Mouse (Mus musculus) hindbrain, embryonic 10.5 days (tissue): Measurements from ENCODE around the gene Tmod4. TPM values are rescaled to one million over a fixed set of nuclear protein-coding genes. Genes with fewer than 3 reads are reported as not detected.

Experiments
- DNase-seq: peaks from one replicate; pipeline ENCODE4 v3.0.0-alpha.2; 2017; ENCODE audit warnings: low spot score
- H3K27ac ChIP-seq: fragments of 300-500 bp; sonication (generic); 2 replicates; pipeline ENCODE4 v1.5.1; 2016; ENCODE audit warnings: mild to moderate bottlenecking, moderate library complexity
- H3K27me3 ChIP-seq: fragments of 300-500 bp; sonication (generic); 2 replicates; pipeline ENCODE4 v1.6.1; 2016; ENCODE audit warnings: mild to moderate bottlenecking; ENCODE audit not compliant: poor library complexity, insufficient read depth, severe bottlenecking
- H3K36me3 ChIP-seq: fragments of 300-500 bp; sonication (generic); 2 replicates; pipeline ENCODE4 v1.6.1; 2016; ENCODE audit warnings: mild to moderate bottlenecking, moderate library complexity
- H3K4me1 ChIP-seq: fragments of 300-500 bp; sonication (generic); replicated peaks from 2 replicates; pipeline ENCODE4 v1.6.1; 2016; ENCODE audit warnings: mild to moderate bottlenecking
- H3K4me3 ChIP-seq: fragments of 300-500 bp; sonication (generic); 2 replicates; pipeline ENCODE4 v1.5.1; 2016; ENCODE audit warnings: mild to moderate bottlenecking, moderate library complexity
- H3K9me3 ChIP-seq: fragments of 300-500 bp; sonication (generic); 2 replicates; pipeline ENCODE4 v1.6.1; 2016; ENCODE audit warnings: mild to moderate bottlenecking, moderate library complexity
- WGBS: fragments of 180-500 bp; shearing (Covaris S2); methylation state at CpG from one replicate; pipeline ENCODE4 v1.1.7; 2016; 5-methylcytosine and 5-hydroxymethylcytosine counted together
- polyA plus RNA-seq: library from polyadenylated mRNA; unstranded; fragments of >200 nt; fragmentation: Nextera tagmentation; extraction: Ambion mirVana; gene quantifications from 2 replicates; pipeline ENCODE4 v1.2.1, GENCODE M21; 2016

Tmod4 gene
- polyA plus RNA-seq, 1 experiment from 2014 or later: 0.95 TPM

- peaks cover 25% of the 10 kb centered on the region for H3K36me3 ChIP-seq
- 95% methylated on average over 9 of the region's 9 CpGs for WGBS
- no peaks in the 10 kb centered on the region for H3K27me3 ChIP-seq
- no peaks in the 10 kb centered on the region for H3K9me3 ChIP-seq
- no peak overlapping the region for H3K4me3 ChIP-seq
- no peak for DNase-seq
- H3K27ac ChIP-seq: no peak overlapping the region
- 0 out of 2 replicates have a peak, but pooled peaks cover 3% of the 10 kb centered on the region for H3K4me1 ChIP-seq
Measured at GRCm38 (mm10) chr3:95141474-95141873, 17.2 kb downstream of the Tmod4 start.

GRCm38 (mm10) chr3:95141952-95142616 lies 17.8 kb downstream of the Tmod4 start, which contains the start of gene Tnfaip8l2:
TSS of gene Tnfaip8l2 (minus strand) at chr3:95142360.
- Histone ChIP-seq H3K27me3 (no peaks in the 10 kb centered on the region), H3K4me1 (0 out of 2 replicates have a peak, but pooled peaks cover 3% of the 10 kb centered on the region), H3K36me3 (peaks cover 25% of the 10 kb centered on the region), H3K4me3 (no peak within 1 kb of the TSS), H3K27ac (no peak within 1 kb of the TSS), H3K9me3 (no peaks in the 10 kb centered on the region)
- 84% methylated on average over 10 of the region's 10 CpGs for WGBS
- no peak for DNase-seq

DNA sequence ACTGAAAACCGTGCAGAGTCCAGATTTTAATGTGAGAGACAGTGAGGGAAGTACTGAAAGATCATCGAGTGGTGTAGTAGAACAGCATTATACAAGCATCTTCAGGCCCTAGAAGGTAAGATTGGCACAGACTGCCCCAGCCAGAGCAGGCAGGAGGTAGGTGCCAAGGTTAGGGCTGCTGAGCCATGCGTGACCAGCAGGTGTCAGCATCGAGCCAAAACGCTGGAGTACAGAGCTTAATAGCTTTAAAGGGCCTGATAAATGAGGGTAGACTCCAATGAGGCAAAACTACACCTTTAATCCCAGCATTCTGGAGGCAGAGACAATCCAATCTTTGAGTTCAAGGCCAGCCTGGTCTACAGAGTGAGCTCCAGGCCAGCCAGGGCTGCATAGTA lies 18.3 kb downstream of the Tmod4 start:
- DNase-seq: peak; percentile 86
- Histone ChIP-seq H3K4me3 (no peak overlapping the region), H3K9me3 (no peaks in the 10 kb centered on the region), H3K27me3 (no peaks in the 10 kb centered on the region), H3K4me1 (0 out of 2 replicates have a peak, but pooled peaks cover 3% of the 10 kb centered on the region), H3K36me3 (peaks cover 25% of the 10 kb centered on the region), H3K27ac (no peak overlapping the region)
- WGBS: 11% methylated on average over 5 of the region's 5 CpGs

- DNase-seq: no peak
- H3K4me1 ChIP-seq: peaks cover 3% of the 10 kb centered on the region; the same call in 1 of the 2 replicates
- H3K27ac ChIP-seq: no peak overlapping the region
- H3K27me3 ChIP-seq: no peaks in the 10 kb centered on the region
- 47% methylated on average over 3 of the region's 3 CpGs for WGBS
- no peak overlapping the region for H3K4me3 ChIP-seq
- H3K36me3 ChIP-seq: no peaks in the 10 kb centered on the region
- H3K9me3 ChIP-seq: no peaks in the 10 kb centered on the region
Measured at GRCm38 (mm10) chr3:95147924-95148323, 23.6 kb downstream of the Tmod4 start.

DNA sequence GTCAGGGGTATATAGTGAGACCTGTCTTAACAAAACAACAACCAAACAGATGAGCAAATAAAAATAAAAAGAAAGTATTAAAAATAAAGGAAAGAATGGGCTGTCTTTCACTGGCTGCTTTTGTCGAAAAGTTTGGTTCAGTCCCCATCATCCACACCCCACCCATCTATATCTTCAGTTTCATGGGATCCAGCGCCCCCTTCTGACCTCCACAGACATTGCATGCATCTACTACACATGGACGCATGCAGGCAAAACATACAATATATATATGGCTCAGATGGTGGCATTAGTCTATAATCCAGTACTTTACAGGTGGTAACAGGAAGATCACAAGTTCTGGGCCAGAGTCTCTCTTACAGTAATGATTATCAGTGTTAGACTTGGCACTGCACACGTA lies 29.6 kb downstream of the Tmod4 start:
- H3K9me3 ChIP-seq: no peaks in the 10 kb centered on the region
- H3K36me3 ChIP-seq: no peaks in the 10 kb centered on the region
- peaks cover 7% of the 10 kb centered on the region for H3K27me3 ChIP-seq
- 55% methylated on average over 4 of the region's 4 CpGs for WGBS
- no peak overlapping the region for H3K27ac ChIP-seq
- DNase-seq: no peak
- H3K4me3 ChIP-seq: no peak overlapping the region
- peaks cover 3% of the 10 kb centered on the region; the same call in 1 of the 2 replicates for H3K4me1 ChIP-seq

GRCm38 (mm10) chr3:95159511-95159986 lies 35.3 kb downstream of the Tmod4 start:
- whole genome bisulfite sequencing: 16% methylated on average over 8 of the region's 8 CpGs
- Histone ChIP-seq H3K4me1 (peaks cover 44% of the 10 kb centered on the region), H3K27ac (peak overlapping the region; percentile 91; the same call in 1 of the 2 replicates), H3K36me3 (peaks cover 13% of the 10 kb centered on the region), H3K4me3 (peak overlapping the region; percentile 85), H3K27me3 (peaks cover 42% of the 10 kb centered on the region), H3K9me3 (no peaks in the 10 kb centered on the region)
- no peak for DNase-seq

DNA sequence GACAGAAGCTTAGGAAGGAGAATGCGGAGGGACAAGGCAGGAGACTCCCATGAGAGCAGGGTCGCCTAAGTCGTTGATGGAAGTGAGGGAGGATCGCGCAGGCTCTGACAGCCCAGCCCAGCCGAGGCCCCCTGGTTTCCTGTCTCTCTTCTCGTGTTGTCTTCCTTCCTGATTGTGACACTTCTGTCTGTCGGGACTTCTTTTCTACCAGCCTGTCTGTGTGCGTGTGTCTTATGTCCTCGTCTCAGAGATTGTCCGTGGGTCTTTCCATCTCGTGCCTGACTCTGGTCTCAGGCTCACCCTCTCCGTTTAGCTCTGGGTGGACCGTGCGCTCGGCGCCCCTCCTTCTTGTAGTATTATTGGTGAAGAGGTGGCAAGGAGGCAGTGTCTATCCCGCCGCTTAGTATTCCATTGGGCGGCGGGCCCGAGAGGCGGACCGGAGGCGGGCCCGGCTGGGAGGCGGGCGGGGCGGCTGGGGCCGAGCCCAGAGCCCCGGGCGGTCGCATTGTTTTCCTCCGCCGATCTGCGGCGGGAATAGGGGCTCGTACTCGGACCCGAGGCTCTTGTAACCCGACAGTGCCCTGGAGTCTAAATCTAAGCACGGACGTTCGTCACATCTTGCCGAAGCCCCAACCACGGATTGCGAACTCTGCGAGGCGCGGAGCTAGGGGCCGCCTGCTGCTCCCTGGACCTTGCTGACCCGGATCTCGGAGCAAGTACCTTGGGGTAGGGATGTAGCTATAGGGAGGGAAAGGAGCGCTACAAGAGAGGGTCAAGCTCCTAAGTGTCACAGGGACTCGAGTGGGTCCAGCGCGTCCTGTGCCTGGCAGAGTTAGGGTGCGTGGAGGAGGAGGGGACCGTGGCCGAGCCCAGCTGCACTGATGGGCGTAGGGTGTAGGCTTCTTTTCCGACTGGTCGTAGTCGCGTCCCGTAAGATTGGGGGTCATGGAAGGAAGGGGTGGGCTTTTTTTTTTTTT lies 36.0 kb downstream of the Tmod4 start, which contains the start of gene Sema6c:
Gene Sema6c, plus strand, starts transcription at position 471 of the 977 bp plus-strand sequence.
- peaks cover 44% of the 10 kb centered on the region for H3K4me1 ChIP-seq
- peak; percentile 90 for DNase-seq
- WGBS: under 1% methylated on average over 66 of the region's 66 CpGs
- H3K27ac ChIP-seq: peak within 1 kb of the TSS; percentile 91
- peaks cover 20% of the 10 kb centered on the region for H3K36me3 ChIP-seq
- no peaks in the 10 kb centered on the region for H3K9me3 ChIP-seq
- peak within 1 kb of the TSS; percentile 85 for H3K4me3 ChIP-seq
- peaks cover 42% of the 10 kb centered on the region for H3K27me3 ChIP-seq

DNA sequence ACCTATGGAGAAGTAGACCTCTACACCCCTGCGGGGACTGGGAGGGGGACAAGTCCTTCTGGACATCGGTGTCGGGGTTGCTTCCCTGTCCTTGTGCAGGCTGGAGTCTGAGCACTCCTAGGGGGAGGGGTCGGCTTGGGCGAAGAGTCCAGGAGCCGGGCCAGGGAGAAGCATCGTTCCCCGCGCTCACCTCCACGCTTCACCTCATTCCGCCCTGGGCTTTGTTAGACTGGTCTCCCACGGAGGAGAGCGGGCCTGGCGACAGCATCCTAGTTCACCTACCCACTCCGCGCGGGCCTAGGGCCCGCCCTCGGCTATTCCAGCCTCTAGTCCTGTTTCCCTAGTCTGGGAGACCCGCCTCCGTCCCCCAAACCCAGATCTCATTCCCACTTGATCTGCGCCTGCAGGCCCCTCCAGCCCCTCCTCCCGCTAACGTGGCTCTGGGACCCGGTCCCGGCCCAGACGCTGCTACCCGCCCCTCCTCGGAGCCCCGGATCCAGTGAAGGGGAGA lies 36.8 kb downstream of the Tmod4 start:
- Histone ChIP-seq H3K4me1 (peaks cover 44% of the 10 kb centered on the region), H3K27ac (peak overlapping the region; percentile 91), H3K27me3 (peaks cover 42% of the 10 kb centered on the region), H3K4me3 (peak overlapping the region; percentile 85), H3K9me3 (no peaks in the 10 kb centered on the region), H3K36me3 (peaks cover 28% of the 10 kb centered on the region)
- DNase-seq: peak; percentile 49
- WGBS: 1% methylated on average over 30 of the region's 30 CpGs

DNA sequence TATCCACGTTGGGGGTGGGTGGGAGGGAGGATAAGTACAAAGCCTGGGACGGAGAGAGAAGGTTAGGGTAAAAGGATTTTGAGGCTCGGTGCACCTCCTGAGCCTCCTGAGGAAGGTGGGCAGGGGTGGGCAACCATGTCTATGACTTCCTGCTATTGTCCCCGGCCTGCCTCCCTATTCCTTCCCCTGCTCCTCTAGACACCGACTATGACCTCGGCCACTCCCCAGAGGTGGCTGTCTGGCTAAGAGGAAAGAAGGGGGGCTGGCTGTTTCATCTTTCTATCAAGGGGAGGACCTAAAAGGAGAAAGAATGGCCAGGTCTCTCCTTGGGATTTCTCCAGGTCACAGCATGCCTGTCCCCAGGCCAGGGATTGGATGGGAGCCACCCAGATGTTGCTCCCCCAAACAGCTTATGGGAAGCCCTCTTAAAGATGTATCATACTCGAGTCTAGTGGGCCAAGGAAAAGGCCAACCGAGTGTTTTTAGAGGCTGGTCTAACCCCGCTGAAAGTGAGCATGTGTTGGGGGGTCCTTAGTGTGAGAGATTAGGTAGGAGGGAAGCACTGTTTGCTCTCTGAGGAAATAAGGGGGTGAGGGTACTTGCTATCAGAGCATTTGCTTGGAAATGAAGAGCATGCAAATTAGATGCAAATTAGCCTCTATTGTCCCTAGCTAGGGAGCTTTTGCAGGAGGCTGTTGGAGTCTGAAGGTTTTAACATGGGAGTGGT lies 37.5 kb downstream of the Tmod4 start:
- Histone ChIP-seq H3K9me3 (no peaks in the 10 kb centered on the region), H3K27me3 (peaks cover 42% of the 10 kb centered on the region), H3K4me1 (peaks cover 44% of the 10 kb centered on the region), H3K27ac (peak overlapping the region; percentile 91), H3K36me3 (peaks cover 35% of the 10 kb centered on the region), H3K4me3 (peak overlapping the region; percentile 85)
- 4% methylated on average over 9 of the region's 9 CpGs for WGBS
- DNase-seq: peak; percentile 16

DNA sequence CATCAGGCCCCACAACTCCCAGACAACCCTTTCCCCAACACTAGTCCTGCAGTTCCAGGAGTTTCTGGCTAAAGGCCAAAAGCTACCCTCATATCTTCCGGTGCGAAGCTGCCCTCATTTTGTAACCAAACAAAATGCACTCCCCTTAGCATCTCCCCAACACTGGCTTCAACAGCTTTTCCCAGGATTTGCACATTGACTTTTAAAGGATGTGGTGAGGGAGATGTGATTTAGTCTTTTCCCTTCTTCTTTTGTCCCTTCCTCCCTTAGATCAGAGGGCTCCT lies 38.0 kb downstream of the Tmod4 start:
- Histone ChIP-seq H3K27me3 (peaks cover 42% of the 10 kb centered on the region), H3K4me1 (peaks cover 44% of the 10 kb centered on the region), H3K36me3 (peaks cover 40% of the 10 kb centered on the region), H3K9me3 (no peaks in the 10 kb centered on the region), H3K27ac (peak overlapping the region; percentile 91), H3K4me3 (peak overlapping the region; percentile 85)
- DNase-seq: no peak
- 53% methylated on average over 2 of the region's 2 CpGs for WGBS

GRCm38 (mm10) chr3:95163419-95164255 lies 39.4 kb downstream of the Tmod4 start:
- Histone ChIP-seq H3K27ac (peak overlapping the region; percentile 60), H3K27me3 (peaks cover 42% of the 10 kb centered on the region)
- DNase-seq: no peak

More at GRCm38 (mm10) chr3:95163419-95164255, 39.4 kb downstream of the Tmod4 start:
- Histone ChIP-seq H3K9me3 (no peaks in the 10 kb centered on the region), H3K4me1 (peaks cover 44% of the 10 kb centered on the region), H3K36me3 (peaks cover 54% of the 10 kb centered on the region), H3K4me3 (peak overlapping the region; percentile 85)
- 58% methylated on average over 11 of the region's 11 CpGs for WGBS
